Mouse (Mus musculus) regulatory T cell (primary cell): ENCODE results near the gene Trrap.

ENCODE experiments used
- in situ Hi-C: fragments of 300-600 bp; cut with MboI, MseI; formaldehyde crosslinking; loops from one replicate; pipeline ENCODE4 v1.15.1; 2025; ENCODE audit warnings: high pct_unique_total_duplicates

The Trrap gene

GRCm38 (mm10) chr5:144767106-144767798 is at the start of gene Trrap:
Trrap (plus strand) TSS chr5:144767732.
- in situ Hi-C loops: loop anchor here (10.0 kb wide), 1 partner anchor 952 kb away; the partner anchor contains the start of gene Eif2ak1

GRCm38 (mm10) chr5:144719781-144720180 is 47.8 kb upstream of the Trrap start:
- in situ Hi-C loops: loop anchor here (25.0 kb wide), 1 partner anchor 1443 kb away; the partner anchor contains the start of genes Gm5565 and Gm6309

GRCm38 (mm10) chr5:144720281-144720680 is 47.3 kb upstream of the Trrap start:
- in situ Hi-C loops: loop anchor here (25.0 kb wide), 1 partner anchor 1442 kb away; the partner anchor contains the start of genes Gm5565 and Gm6309

- in situ Hi-C loops: loop anchor here (25.0 kb wide), 1 partner anchor 1437 kb away; the partner anchor contains the start of genes Gm5565 and Gm6309
Measured at GRCm38 (mm10) chr5:144724926-144725325, 42.6 kb upstream of the Trrap start.

- in situ Hi-C loops: no loop called here
Measured at GRCm38 (mm10) chr5:144725554-144725953, 42.0 kb upstream of the Trrap start.

GRCm38 (mm10) chr5:144727119-144727518 is 40.4 kb upstream of the Trrap start:
- in situ Hi-C loops: no loop called here

GRCm38 (mm10) chr5:144728237-144728636 is 39.3 kb upstream of the Trrap start:
- in situ Hi-C loops: no loop called here

- in situ Hi-C loops: no loop called here
Measured at GRCm38 (mm10) chr5:144729216-144729615, 38.3 kb upstream of the Trrap start.

GRCm38 (mm10) chr5:144733953-144734352 is 33.6 kb upstream of the Trrap start:
- in situ Hi-C loops: loop anchor here (10.0 kb wide), 1 partner anchor 669 kb away; no protein-coding TSS in a partner anchor

GRCm38 (mm10) chr5:144734949-144735348 is 32.6 kb upstream of the Trrap start:
- in situ Hi-C loops: loop anchor here (5.0 to 10.0 kb wide), 2 partner anchors 348 to 670 kb away; no protein-coding TSS in a partner anchor

- in situ Hi-C loops: loop anchor here (5.0 to 10.0 kb wide), 2 partner anchors 350 to 672 kb away; no protein-coding TSS in a partner anchor
Measured at GRCm38 (mm10) chr5:144737101-144737500, 30.4 kb upstream of the Trrap start.

- in situ Hi-C loops: no loop called here
Measured at GRCm38 (mm10) chr5:144752432-144752831, 15.1 kb upstream of the Trrap start.

- in situ Hi-C loops: no loop called here
Measured at GRCm38 (mm10) chr5:144753041-144753440, 14.5 kb upstream of the Trrap start.

- in situ Hi-C loops: no loop called here
Measured at GRCm38 (mm10) chr5:144755191-144755590, 12.3 kb upstream of the Trrap start.

GRCm38 (mm10) chr5:144757402-144757801 is 10.1 kb upstream of the Trrap start:
- in situ Hi-C loops: no loop called here

- in situ Hi-C loops: no loop called here
Measured at GRCm38 (mm10) chr5:144758422-144758821, 9.1 kb upstream of the Trrap start.

- in situ Hi-C loops: loop anchor here (10.0 kb wide), 1 partner anchor 947 kb away; the partner anchor contains the start of gene Eif2ak1
Measured at GRCm38 (mm10) chr5:144761161-144761868, 6.2 kb upstream of the Trrap start, which contains the start of gene Tmem130. Tmem130 (minus strand) TSS chr5:144761818.

GRCm38 (mm10) chr5:144766026-144766425 is 1.5 kb upstream of the Trrap start:
- in situ Hi-C loops: loop anchor here (10.0 kb wide), 1 partner anchor 951 kb away; the partner anchor contains the start of gene Eif2ak1

GRCm38 (mm10) chr5:144766646-144767045 is 886 bp upstream of the Trrap start:
- in situ Hi-C loops: loop anchor here (10.0 kb wide), 1 partner anchor 952 kb away; the partner anchor contains the start of gene Eif2ak1

- in situ Hi-C loops: loop anchor here (10.0 kb wide), 1 partner anchor 953 kb away; the partner anchor contains the start of gene Eif2ak1
Measured at GRCm38 (mm10) chr5:144767911-144768841, 644 bp downstream of the Trrap start.

- in situ Hi-C loops: loop anchor here (10.0 kb wide), 1 partner anchor 954 kb away; the partner anchor contains the start of gene Eif2ak1
Measured at GRCm38 (mm10) chr5:144769067-144769482, 1.5 kb downstream of the Trrap start.
